Mouse (Mus musculus) intestine, embryonic 14.5 days (tissue): ENCODE measurements around the gene Dock8. TPM values are rescaled to one million over a fixed set of nuclear protein-coding genes. Genes with fewer than 3 reads are reported as not detected.

Experiments
- ATAC-seq: fragments of 200-750 bp; cut with Nextera tagmentation; replicated peaks from 2 replicates; pipeline ENCODE4 v1.8.0; 2017; ENCODE audit warnings: low read depth, moderate number of reproducible peaks, moderate TSS enrichment, moderate library complexity; ENCODE audit not compliant: low FRiP score, low TSS enrichment
- DNase-seq: peaks from one replicate; pipeline ENCODE4 v3.0.0-alpha.2; 2018; ENCODE audit warnings: low spot score
- H3K27ac ChIP-seq: fragments of 300-500 bp; sonication (generic); 2 replicates; pipeline ENCODE4 v1.5.1; 2014; ENCODE audit warnings: low read depth, mild to moderate bottlenecking, control low read depth
- H3K27me3 ChIP-seq: fragments of 300-500 bp; sonication (generic); replicated peaks from 2 replicates; pipeline ENCODE4 v1.6.1; 2014; ENCODE audit warnings: low read length, control low read depth; ENCODE audit not compliant: control insufficient read depth, insufficient read depth
- H3K36me3 ChIP-seq: fragments of 300-500 bp; sonication (generic); 2 replicates; pipeline ENCODE4 v1.6.1; 2014; ENCODE audit warnings: low read length, control low read depth; ENCODE audit not compliant: control insufficient read depth, insufficient read depth
- H3K4me1 ChIP-seq: fragments of 300-500 bp; sonication (generic); replicated peaks from 2 replicates; pipeline ENCODE4 v1.6.1; 2014; ENCODE audit warnings: low read length, control low read depth, mixed read lengths; ENCODE audit not compliant: control insufficient read depth, insufficient read depth
- H3K4me2 ChIP-seq: fragments of 300-500 bp; sonication (generic); 2 replicates; pipeline ENCODE4 v1.6.1; 2014; ENCODE audit warnings: low read length
- H3K4me3 ChIP-seq: fragments of 300-500 bp; sonication (generic); 2 replicates; pipeline ENCODE4 v1.5.1; 2014; ENCODE audit warnings: low read depth, low read length, control low read depth, mixed read lengths
- H3K9ac ChIP-seq: fragments of 300-500 bp; sonication (generic); 2 replicates; pipeline ENCODE4 v1.6.1; 2014; ENCODE audit warnings: mild to moderate bottlenecking, low read length
- H3K9me3 ChIP-seq: fragments of 300-500 bp; sonication (generic); 2 replicates; pipeline ENCODE4 v1.6.1; 2016; ENCODE audit warnings: low read length, control low read depth; ENCODE audit not compliant: control insufficient read depth
- WGBS: fragments of 180-500 bp; shearing (Covaris S2); extraction: QIAGEN DNeasy Blood & Tissue Kit; methylation state at CpG from one replicate; pipeline ENCODE4 v1.1.7; 2014; 5-methylcytosine and 5-hydroxymethylcytosine counted together
- polyA plus RNA-seq: library from polyadenylated mRNA; unstranded; fragments of >200 nt; fragmentation: Nextera tagmentation; extraction: Ambion mirVana; gene quantifications from 2 replicates; pipeline ENCODE4 v1.2.1, GENCODE M21; 2014

Dock8 gene
- polyA plus RNA-seq, 1 experiment from 2014 or later: 4.5 TPM

GRCm38 (mm10) chr19:25149788-25150187, 150.5 kb downstream of the Dock8 start:
- no peak overlapping the region for H3K4me2 ChIP-seq
- no peak for ATAC-seq

DNA sequence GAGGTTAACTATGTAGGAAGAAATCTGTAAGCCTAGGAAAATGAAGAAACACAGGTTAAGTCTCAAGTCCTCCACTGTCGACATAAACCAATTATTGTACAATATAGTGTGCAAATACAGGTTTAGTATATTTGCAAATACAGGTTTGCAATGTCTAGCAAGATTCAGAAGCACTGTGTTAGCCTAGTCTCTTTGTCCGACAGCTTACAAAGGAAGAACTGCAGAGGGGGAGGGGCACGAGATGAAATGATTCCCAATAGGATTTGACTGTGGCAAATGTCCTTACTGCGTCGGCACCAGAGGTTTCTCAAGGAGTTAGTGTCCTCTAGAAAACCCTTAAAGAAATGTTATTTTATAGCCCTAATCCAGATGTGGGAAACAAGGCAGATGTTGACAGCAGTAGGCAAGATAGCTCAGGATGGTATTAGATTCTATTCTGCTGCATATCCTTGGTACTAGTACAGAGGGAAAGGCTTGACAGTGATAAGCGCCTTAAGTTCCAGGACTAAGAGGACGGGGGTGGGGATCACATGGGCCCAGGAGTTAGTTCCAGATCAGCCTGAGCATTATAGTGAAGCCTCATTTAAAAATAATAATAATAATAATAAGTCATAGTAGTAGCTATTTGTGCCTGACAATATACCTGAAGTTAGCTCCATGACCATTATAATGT, 155.3 kb downstream of the Dock8 start:
- Histone ChIP-seq H3K27me3 (no peaks in the 10 kb centered on the region), H3K4me1 (no peaks in the 10 kb centered on the region), H3K4me3 (no peak overlapping the region), H3K4me2 (no peak overlapping the region), H3K9me3 (no peaks in the 10 kb centered on the region), H3K9ac (no peak overlapping the region), H3K36me3 (no peaks in the 10 kb centered on the region), H3K27ac (no peak overlapping the region)
- ATAC-seq: no peak
- WGBS: 82% methylated on average over 7 of the region's 7 CpGs
- DNase-seq: no peak

More at GRCm38 (mm10) chr19:25149788-25150187, 150.5 kb downstream of the Dock8 start:
- Histone ChIP-seq H3K9me3 (no peaks in the 10 kb centered on the region), H3K27ac (no peak overlapping the region), H3K4me1 (no peaks in the 10 kb centered on the region), H3K4me3 (no peak overlapping the region), H3K27me3 (no peaks in the 10 kb centered on the region), H3K36me3 (no peaks in the 10 kb centered on the region), H3K9ac (no peak overlapping the region)
- DNase-seq: no peak
- WGBS: 62% methylated on average over 8 of the region's 8 CpGs

GRCm38 (mm10) chr19:25155250-25155649, 155.9 kb downstream of the Dock8 start:
- Histone ChIP-seq H3K4me1 (no peaks in the 10 kb centered on the region), H3K36me3 (no peaks in the 10 kb centered on the region), H3K27ac (no peak overlapping the region), H3K4me2 (no peak overlapping the region), H3K4me3 (no peak overlapping the region), H3K27me3 (no peaks in the 10 kb centered on the region), H3K9me3 (no peaks in the 10 kb centered on the region), H3K9ac (no peak overlapping the region)
- ATAC-seq (no peak), DNase-seq (no peak)
- 87% methylated on average over 7 of the region's 7 CpGs for WGBS

GRCm38 (mm10) chr19:25155709-25156108, 156.4 kb downstream of the Dock8 start:
- 68% methylated on average over 11 of the region's 11 CpGs for WGBS
- H3K4me1 ChIP-seq: no peaks in the 10 kb centered on the region
- ATAC-seq: no peak

DNA sequence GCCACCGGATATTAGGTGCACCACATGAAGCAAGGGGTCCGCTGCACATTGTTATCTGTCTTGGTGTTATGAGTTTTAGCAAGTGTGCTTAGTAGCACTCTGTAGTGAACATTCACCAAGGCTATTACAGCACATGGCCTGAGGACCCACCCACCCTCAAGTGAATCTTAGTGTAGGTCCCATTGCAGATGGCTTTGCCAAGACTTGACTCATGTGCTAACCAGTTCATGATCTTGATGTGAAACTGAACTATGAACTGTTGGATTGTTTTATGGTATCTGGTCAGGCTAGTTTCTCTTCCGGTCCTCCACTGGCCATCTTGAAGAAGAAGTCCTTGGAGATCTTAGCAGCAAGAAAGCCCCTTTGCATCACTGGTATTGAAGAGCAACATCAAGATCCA, 162.9 kb downstream of the Dock8 start:
- DNase-seq: peak; percentile 41
- 85% methylated on average over 3 of the region's 3 CpGs for WGBS

More at GRCm38 (mm10) chr19:25155709-25156108, 156.4 kb downstream of the Dock8 start:
- no peaks in the 10 kb centered on the region for H3K36me3 ChIP-seq
- no peak overlapping the region for H3K9ac ChIP-seq
- no peak for DNase-seq
- no peaks in the 10 kb centered on the region for H3K9me3 ChIP-seq
- no peak overlapping the region for H3K4me3 ChIP-seq
- no peak overlapping the region for H3K4me2 ChIP-seq
- H3K27ac ChIP-seq: no peak overlapping the region
- no peaks in the 10 kb centered on the region for H3K27me3 ChIP-seq

GRCm38 (mm10) chr19:25163426-25163825, 164.1 kb downstream of the Dock8 start:
- Histone ChIP-seq H3K9ac (no peak overlapping the region), H3K9me3 (no peaks in the 10 kb centered on the region), H3K4me3 (no peak overlapping the region), H3K4me2 (no peak overlapping the region), H3K36me3 (no peaks in the 10 kb centered on the region), H3K27me3 (no peaks in the 10 kb centered on the region), H3K27ac (no peak overlapping the region), H3K4me1 (no peaks in the 10 kb centered on the region)
- DNase-seq: peak; percentile 40
- WGBS: 82% methylated on average over 12 of the region's 12 CpGs
- no peak for ATAC-seq

More for the DNA sequence above, 162.9 kb downstream of the Dock8 start:
- Histone ChIP-seq H3K27me3 (no peaks in the 10 kb centered on the region), H3K4me2 (no peak overlapping the region), H3K36me3 (no peaks in the 10 kb centered on the region), H3K9ac (no peak overlapping the region), H3K4me3 (no peak overlapping the region), H3K9me3 (no peaks in the 10 kb centered on the region), H3K27ac (no peak overlapping the region), H3K4me1 (no peaks in the 10 kb centered on the region)
- ATAC-seq: no peak

DNA sequence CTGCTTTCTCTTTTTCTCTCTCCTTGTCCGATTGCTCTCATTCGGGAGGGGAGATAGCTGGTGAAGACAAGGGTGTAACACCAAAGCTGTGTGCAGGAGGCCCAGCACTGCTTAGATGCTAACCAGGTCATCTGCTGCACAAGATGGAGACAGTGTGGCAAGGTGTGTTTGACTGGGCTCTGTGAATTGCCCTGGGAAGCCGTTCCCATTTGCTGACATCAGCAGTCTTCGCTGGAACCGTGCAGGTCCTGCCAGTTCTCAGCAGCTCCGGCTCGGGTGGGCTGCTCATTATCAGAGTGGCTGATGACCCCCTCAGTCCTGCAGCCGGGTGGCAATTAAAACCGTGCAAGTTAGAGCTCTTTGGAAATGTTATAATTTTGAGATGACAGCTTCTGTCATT, 167.1 kb downstream of the Dock8 start:
- WGBS: 45% methylated on average over 9 of the region's 9 CpGs
- no peaks in the 10 kb centered on the region for H3K36me3 ChIP-seq
- peak; percentile 29 for DNase-seq
- no peak for ATAC-seq
- no peak overlapping the region for H3K4me2 ChIP-seq
- H3K4me1 ChIP-seq: no peaks in the 10 kb centered on the region
- H3K27me3 ChIP-seq: no peaks in the 10 kb centered on the region
- no peak overlapping the region for H3K4me3 ChIP-seq
- no peak overlapping the region for H3K9ac ChIP-seq
- no peaks in the 10 kb centered on the region for H3K9me3 ChIP-seq
- H3K27ac ChIP-seq: no peak overlapping the region

- 66% methylated on average over 10 of the region's 10 CpGs for WGBS
Measured at GRCm38 (mm10) chr19:25171395-25171794, 172.1 kb downstream of the Dock8 start.

DNA sequence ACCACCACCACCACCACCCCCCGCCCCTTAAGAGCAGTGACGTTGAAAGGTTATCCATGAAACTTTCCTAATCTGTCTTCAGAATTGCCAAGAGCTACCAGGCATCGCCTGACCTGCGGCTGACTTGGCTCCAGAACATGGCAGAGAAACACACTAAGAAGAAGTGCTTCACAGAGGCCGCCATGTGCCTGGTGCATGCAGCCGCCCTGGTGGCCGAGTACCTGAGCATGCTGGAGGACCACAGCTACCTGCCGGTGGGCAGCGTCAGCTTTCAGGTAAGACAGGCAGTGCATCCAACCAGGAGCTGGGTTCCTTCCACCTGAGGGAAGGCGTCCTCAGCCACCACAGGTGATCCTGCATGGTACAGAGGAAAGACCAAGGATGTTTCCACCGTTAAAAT, 177.4 kb downstream of the Dock8 start:
- H3K27me3 ChIP-seq: no peaks in the 10 kb centered on the region
- H3K4me2 ChIP-seq: no peak overlapping the region
- whole genome bisulfite sequencing: 93% methylated on average over 11 of the region's 11 CpGs
- DNase-seq (no peak), ATAC-seq (no peak)
- H3K27ac ChIP-seq: no peak overlapping the region
- H3K9me3 ChIP-seq: no peaks in the 10 kb centered on the region
- no peaks in the 10 kb centered on the region for H3K36me3 ChIP-seq
- H3K9ac ChIP-seq: no peak overlapping the region
- H3K4me1 ChIP-seq: no peaks in the 10 kb centered on the region
- no peak overlapping the region for H3K4me3 ChIP-seq

More at GRCm38 (mm10) chr19:25171395-25171794, 172.1 kb downstream of the Dock8 start:
- no peak overlapping the region for H3K4me2 ChIP-seq
- H3K9me3 ChIP-seq: no peaks in the 10 kb centered on the region
- no peaks in the 10 kb centered on the region for H3K4me1 ChIP-seq
- H3K27ac ChIP-seq: no peak overlapping the region
- ATAC-seq (no peak), DNase-seq (no peak)
- no peak overlapping the region for H3K4me3 ChIP-seq
- H3K36me3 ChIP-seq: no peaks in the 10 kb centered on the region
- no peaks in the 10 kb centered on the region for H3K27me3 ChIP-seq
- no peak overlapping the region for H3K9ac ChIP-seq
